Mouse (Mus musculus) spleen, adult 2 months (tissue): Measurements from ENCODE around the gene Rpp14. TPM values are rescaled to one million over a fixed set of nuclear protein-coding genes. Genes with fewer than 3 reads are reported as not detected.

ENCODE experiments used
- DNase-seq, 2 experiments: peaks; one replicate each; pipeline versions ENCODE4 v3.0.0 to v3.0.0-alpha.2; 2012 to 2021; ENCODE audit warnings: low spot score in 2 of 2, low read depth in 1 of 2
- H3K27ac ChIP-seq: fragments of 200-500 bp; 2 replicates; pipeline ENCODE4 v1.5.1; 2012; ENCODE audit warnings: low read length, inconsistent platforms; ENCODE audit not compliant: insufficient read depth
- H3K27me3 ChIP-seq: fragments of 200-500 bp; 2 replicates; pipeline ENCODE4 v1.6.1; 2012; ENCODE audit warnings: mild to moderate bottlenecking, moderate library complexity, low read length, inconsistent platforms; ENCODE audit not compliant: control insufficient read depth, insufficient read depth
- H3K36me3 ChIP-seq: fragments of 200-500 bp; 2 replicates; pipeline ENCODE4 v1.6.1; 2012; ENCODE audit warnings: mild to moderate bottlenecking, low read length, inconsistent platforms; ENCODE audit not compliant: control insufficient read depth, insufficient read depth
- H3K4me1 ChIP-seq: fragments of 200-500 bp; 2 replicates; pipeline ENCODE4 v1.6.1; 2011; ENCODE audit warnings: inconsistent platforms; ENCODE audit not compliant: control insufficient read depth, insufficient read depth, insufficient read length
- H3K4me3 ChIP-seq: fragments of 200-500 bp; 2 replicates; pipeline ENCODE4 v1.5.1; 2011; ENCODE audit warnings: mild to moderate bottlenecking, inconsistent platforms; ENCODE audit not compliant: insufficient read depth, insufficient read length; ENCODE audit errors: extremely low read depth
- CTCF ChIP-seq: fragments of 200-500 bp; IDR thresholded peaks from 2 replicates; pipeline ENCODE4 v1.5.1; 2011; ENCODE audit warnings: mild to moderate bottlenecking, inconsistent platforms; ENCODE audit not compliant: insufficient read depth, insufficient read length, insufficient replicate concordance; ENCODE audit errors: extremely low read depth
- POLR2A ChIP-seq: fragments of 200-500 bp; IDR thresholded peaks from 2 replicates; pipeline ENCODE4 v1.6.1; 2011; ENCODE audit warnings: low read depth, low read length, inconsistent platforms
- WGBS: fragments of 180-500 bp; shearing (Covaris S2); methylation state at CpG from one replicate; pipeline ENCODE4 v1.1.7; 2018; 5-methylcytosine and 5-hydroxymethylcytosine counted together
- polyA plus RNA-seq: library from polyadenylated mRNA; depleted of rRNA; stranded (reverse); fragments of >200 nt; gene quantifications from 2 replicates; pipeline ENCODE4 v1.2.3, GENCODE M21; 2012

Rpp14 gene
- polyA plus RNA-seq, 1 experiment, result 4.7 TPM

GRCm38 (mm10) chr14:8038791-8039448 lies 41.2 kb upstream of the Rpp14 start:
- H3K27ac ChIP-seq, result no peak overlapping the region
- 77% methylated on average over 7 of the region's 7 CpGs for WGBS
- H3K27me3 ChIP-seq, result no peaks in the 10 kb centered on the region
- H3K4me3 ChIP-seq, result no peak overlapping the region
- H3K4me1 ChIP-seq, result no peaks in the 10 kb centered on the region
- no peak for TF ChIP-seq POLR2A
- TF ChIP-seq CTCF, result no peak
- DNase-seq, result no peak
- no peaks in the 10 kb centered on the region for H3K36me3 ChIP-seq

GRCm38 (mm10) chr14:8040179-8040578 lies 40.0 kb upstream of the Rpp14 start:
- no peak for DNase-seq
- no peak for TF ChIP-seq CTCF
- TF ChIP-seq POLR2A, result no peak
- no peak overlapping the region for H3K4me3 ChIP-seq
- no peaks in the 10 kb centered on the region for H3K4me1 ChIP-seq
- whole genome bisulfite sequencing, result 72% methylated on average over 3 of the region's 3 CpGs
- no peaks in the 10 kb centered on the region for H3K36me3 ChIP-seq
- H3K27me3 ChIP-seq, result no peaks in the 10 kb centered on the region
- H3K27ac ChIP-seq, result no peak overlapping the region

GRCm38 (mm10) chr14:8040911-8041678 lies 39.1 kb upstream of the Rpp14 start:
- TF ChIP-seq POLR2A (no peak), CTCF (no peak)
- no peak overlapping the region for H3K27ac ChIP-seq
- WGBS, result 85% methylated on average over 12 of the region's 12 CpGs
- H3K4me3 ChIP-seq, result no peak overlapping the region
- no peak for DNase-seq
- H3K36me3 ChIP-seq, result 0 out of 2 replicates have a peak, but pooled peaks cover 1% of the 10 kb centered on the region
- no peaks in the 10 kb centered on the region for H3K27me3 ChIP-seq
- no peaks in the 10 kb centered on the region for H3K4me1 ChIP-seq

GRCm38 (mm10) chr14:8042120-8042519 lies 38.0 kb upstream of the Rpp14 start:
- H3K27ac ChIP-seq, result no peak overlapping the region
- TF ChIP-seq CTCF (no peak), POLR2A (no peak)
- no peak for DNase-seq
- no peaks in the 10 kb centered on the region for H3K27me3 ChIP-seq
- H3K4me1 ChIP-seq, result no peaks in the 10 kb centered on the region
- 0 out of 2 replicates have a peak, but pooled peaks cover 3% of the 10 kb centered on the region for H3K36me3 ChIP-seq
- WGBS, result 94% methylated on average over 2 of the region's 2 CpGs
- no peak overlapping the region for H3K4me3 ChIP-seq

GRCm38 (mm10) chr14:8042577-8042976 lies 37.6 kb upstream of the Rpp14 start:
- no peak for TF ChIP-seq CTCF
- TF ChIP-seq POLR2A, result no peak
- no peaks in the 10 kb centered on the region for H3K27me3 ChIP-seq
- no peaks in the 10 kb centered on the region for H3K4me1 ChIP-seq
- H3K27ac ChIP-seq, result no peak overlapping the region
- H3K36me3 ChIP-seq, result 0 out of 2 replicates have a peak, but pooled peaks cover 3% of the 10 kb centered on the region
- WGBS, result 94% methylated on average over 9 of the region's 9 CpGs
- no peak for DNase-seq
- H3K4me3 ChIP-seq, result no peak overlapping the region

- peaks cover 4% of the 10 kb centered on the region; the same call in 1 of the 2 replicates for H3K36me3 ChIP-seq
- no peak overlapping the region for H3K4me3 ChIP-seq
- no peaks in the 10 kb centered on the region for H3K4me1 ChIP-seq
- no peaks in the 10 kb centered on the region for H3K27me3 ChIP-seq
- no peak for TF ChIP-seq CTCF
- TF ChIP-seq POLR2A, result no peak
- WGBS, result 69% methylated on average over 8 of the region's 8 CpGs
- H3K27ac ChIP-seq, result no peak overlapping the region
- DNase-seq, result peak in 1 of 2 experiments; percentile 36
These were observed 35.8 kb upstream of the Rpp14 start for GRCm38 (mm10) chr14:8044330-8044729.
